Mouse (Mus musculus) heart, adult 18-20 months (tissue): Measurements from ENCODE around the gene Pygm. TPM values are rescaled to one million over a fixed set of nuclear protein-coding genes. Genes with fewer than 3 reads are reported as not detected.

Source experiments
- DNase-seq, 2 experiments: peaks; one replicate each; pipeline ENCODE4 v3.0.0; 2021 to 2022; ENCODE audit warnings: mixed read lengths in 1 of 2
- long read RNA-seq, 2 experiments: library from polyadenylated mRNA; stranded (forward); transcript quantifications; one replicate each; pipeline ENCODE4 v2.0.0; 2021
- total RNA-seq, 2 experiments: library from RNA; stranded (reverse); gene quantifications; 2 replicates each; pipeline ENCODE4 v1.2.3; 2021

Pygm gene
- 1,000 to 10,000 TPM; 1,224 to 1,269 TPM for total RNA-seq
- long read RNA-seq, experiment 1, transcript Pygm-201 (20 exons, 2,874 nt), result major isoform, 201 of 355 reads
- long read RNA-seq, experiment 1, partial matches to known transcripts, result 141 of 355 reads
- long read RNA-seq, experiment 1, other reads (novel, unspliced or antisense), result 10 of 355 reads
- long read RNA-seq, experiment 2, transcript Pygm-201 (20 exons, 2,874 nt), result major isoform, 90 of 172 reads
- long read RNA-seq, experiment 2, partial matches to known transcripts, result 79 of 172 reads
- long read RNA-seq, experiment 2, other reads (novel, unspliced or antisense), result 2 of 172 reads

- DNase-seq, result peak; percentile 93 to 95
These were observed at the start of gene Pygm for GRCm38 (mm10) chr19:6384128-6384527. TSS of gene Pygm (plus strand) at chr19:6384399.

DNA sequence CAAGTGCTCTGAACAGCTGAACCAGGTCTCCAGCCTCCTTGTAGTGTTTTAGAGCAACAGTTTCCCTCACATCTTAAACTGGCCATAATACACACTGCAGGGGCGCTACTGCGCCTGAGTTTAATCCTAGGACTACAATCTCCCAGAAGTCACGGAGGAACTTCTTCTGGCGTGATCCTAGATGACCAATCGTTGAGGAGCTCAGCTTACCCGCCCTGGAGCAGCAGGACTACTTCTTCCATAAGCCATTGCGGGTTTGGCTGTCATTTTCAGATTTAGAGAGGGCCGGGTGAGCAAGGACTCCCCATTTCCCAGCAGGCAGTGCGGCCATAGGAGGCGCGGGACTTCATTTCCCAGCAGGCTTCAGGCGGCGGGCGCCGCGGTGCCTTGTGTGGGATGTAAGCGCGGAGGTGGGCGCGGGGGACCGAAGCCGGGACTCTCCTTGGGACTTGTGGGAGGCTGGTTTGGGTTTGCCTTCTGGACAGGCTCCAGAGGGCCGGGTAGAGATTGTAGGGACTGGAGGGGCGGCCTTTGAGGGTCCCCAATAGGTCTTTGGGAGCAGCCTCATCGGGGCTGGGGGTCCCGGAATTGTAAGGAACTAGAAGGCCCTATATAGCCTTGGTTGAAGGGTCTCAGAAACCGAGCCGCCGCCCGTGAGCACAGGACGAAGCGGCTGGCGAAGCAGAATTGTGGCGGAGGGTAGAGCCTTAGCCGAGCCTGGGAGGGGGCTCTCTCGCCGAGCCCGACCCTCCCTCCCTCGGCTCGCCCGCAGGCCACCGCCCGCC, 49.3 kb upstream of the Pygm start, which contains the start of gene Men1:
TSS of gene Men1 (plus strand) at position 307 of the 785 bp plus-strand sequence.
- peak; percentile 95 to 98 for DNase-seq

GRCm38 (mm10) chr19:6335458-6335827, 48.8 kb upstream of the Pygm start:
- peak in 1 of 2 experiments; percentile 28 for DNase-seq

DNA sequence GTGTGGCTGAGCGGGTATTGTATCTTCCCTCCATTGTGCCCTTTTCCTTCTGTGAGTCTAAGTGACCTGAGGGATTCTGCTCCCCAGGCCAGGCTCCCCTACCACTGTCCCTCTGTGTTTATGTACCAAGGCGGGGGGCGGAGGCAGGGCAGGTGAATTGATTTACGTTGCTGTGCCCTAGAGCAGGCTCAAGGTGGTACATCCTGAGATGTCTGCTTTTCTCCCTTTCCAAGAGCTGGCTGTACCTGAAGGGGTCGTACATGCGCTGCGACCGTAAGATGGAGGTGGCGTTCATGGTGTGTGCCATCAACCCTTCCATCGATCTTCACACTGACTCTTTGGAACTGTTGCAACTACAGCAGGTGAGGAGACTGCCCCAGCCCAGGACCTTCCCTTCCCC, 47.3 kb upstream of the Pygm start:
- DNase-seq, result no peak

DNA sequence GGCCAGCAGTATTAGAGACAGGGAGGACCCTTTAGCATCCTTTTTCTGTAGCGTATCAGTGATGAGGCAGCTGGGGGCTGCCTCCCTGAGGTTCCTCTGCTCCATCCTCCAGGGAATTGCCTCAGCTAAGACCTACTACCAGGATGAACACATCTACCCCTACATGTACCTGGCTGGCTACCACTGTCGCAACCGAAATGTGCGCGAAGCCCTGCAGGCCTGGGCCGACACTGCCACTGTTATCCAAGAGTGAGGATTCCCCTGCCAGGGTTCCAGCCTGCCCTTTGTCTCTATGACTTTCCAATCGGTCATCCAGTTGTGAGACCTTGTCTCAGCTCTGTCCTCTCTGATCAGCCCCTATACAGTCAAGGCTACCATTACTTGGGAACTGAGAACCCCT, 46.0 kb upstream of the Pygm start:
- no peak for DNase-seq

DNA sequence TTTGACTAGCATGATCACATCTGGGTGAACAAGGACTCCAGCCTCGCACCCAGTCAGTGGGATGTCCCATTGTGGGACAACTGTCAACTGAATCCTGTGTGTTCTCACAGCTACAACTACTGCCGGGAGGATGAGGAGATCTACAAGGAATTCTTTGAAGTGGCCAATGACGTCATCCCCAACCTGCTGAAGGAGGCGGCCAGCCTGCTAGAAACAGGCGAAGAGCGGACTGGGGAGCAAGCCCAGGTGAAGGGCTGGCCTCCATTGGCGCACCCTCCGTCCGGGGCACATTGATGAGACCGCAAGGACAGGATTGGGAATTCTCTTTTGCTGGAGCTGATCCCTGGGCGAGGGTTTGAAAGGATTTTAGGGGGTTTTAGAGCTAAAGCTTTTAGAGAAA, 45.5 kb upstream of the Pygm start:
- no peak for DNase-seq

- no peak for DNase-seq
These were observed 45.0 kb upstream of the Pygm start for GRCm38 (mm10) chr19:6339191-6339590.

- peak; percentile 73 to 82 for DNase-seq
These were observed 44.2 kb upstream of the Pygm start for GRCm38 (mm10) chr19:6339890-6340504.

DNA sequence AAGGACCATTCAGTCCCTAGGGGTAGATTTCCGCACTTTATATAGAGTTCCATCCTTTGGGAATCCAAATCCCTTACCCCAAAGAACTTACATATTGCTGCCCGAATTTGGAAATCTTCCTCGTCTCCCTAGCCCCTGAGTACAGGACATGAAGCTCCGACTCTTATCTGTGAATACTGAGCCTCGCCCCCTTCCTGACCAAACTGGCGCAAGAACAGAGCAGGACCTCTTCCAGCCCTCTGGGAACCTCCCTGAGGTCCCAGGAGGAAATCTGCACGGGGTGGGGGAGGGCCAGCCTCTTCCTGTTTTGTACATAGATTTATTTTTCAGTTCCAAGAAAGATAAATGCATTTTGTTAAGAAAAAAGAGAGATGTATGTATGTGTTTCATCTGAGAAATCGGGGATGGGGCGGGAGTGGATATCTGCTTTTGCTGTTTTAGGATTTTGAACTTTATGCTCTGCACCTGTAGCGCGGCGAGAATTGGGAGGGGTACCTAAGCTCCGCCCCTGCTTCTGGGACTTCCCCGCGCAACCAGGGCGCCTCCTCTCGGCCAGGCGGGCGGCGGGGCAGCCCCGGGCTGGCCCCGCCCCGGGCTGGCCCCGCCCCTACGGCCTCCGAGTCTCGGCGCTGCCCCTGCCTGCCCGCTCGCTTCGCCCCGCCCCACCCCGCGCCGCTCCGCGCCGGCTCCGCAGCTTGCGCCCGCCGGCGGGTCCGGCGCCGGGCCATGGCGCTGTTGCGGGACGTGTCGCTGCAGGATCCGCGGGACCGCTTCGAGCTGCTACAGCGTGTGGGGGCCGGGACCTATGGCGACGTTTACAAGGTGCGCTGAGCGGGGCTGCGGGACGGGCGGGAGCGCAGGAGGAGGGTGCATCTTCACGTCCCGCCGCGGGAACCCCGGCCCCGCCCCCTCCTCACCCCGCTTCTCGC, 43.4 kb upstream of the Pygm start, which contains the start of gene Map4k2:
TSS of gene Map4k2 (plus strand) at position 612 of the 929 bp plus-strand sequence.
- peak; percentile 89 to 92 for DNase-seq

DNA sequence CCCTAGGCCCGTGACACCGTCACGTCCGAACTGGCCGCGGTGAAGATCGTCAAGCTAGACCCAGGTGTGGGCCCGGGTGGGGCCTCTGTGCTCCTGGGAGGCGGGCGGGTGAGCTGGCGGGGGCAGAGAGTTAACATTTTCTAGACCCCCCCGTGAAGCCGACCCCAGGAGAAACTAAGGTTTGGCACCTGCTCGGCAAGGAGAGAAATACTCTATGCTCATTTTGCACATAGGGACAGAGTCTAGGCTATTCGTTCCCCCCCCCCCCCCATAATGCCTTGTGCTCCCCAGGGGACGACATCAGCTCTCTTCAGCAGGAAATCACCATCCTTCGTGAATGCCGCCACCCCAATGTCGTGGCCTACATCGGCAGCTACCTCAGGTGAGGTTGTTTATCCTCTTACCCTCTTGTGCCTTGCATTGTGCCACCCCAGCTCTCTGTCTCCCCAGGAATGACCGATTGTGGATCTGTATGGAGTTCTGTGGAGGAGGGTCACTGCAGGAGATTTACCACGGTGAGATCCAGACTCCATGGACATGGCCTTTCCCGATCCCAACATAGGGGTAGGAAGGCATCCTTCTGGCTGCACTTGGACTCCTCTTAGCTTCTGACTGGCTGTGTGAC, 42.6 kb upstream of the Pygm start:
- DNase-seq, result no peak

DNA sequence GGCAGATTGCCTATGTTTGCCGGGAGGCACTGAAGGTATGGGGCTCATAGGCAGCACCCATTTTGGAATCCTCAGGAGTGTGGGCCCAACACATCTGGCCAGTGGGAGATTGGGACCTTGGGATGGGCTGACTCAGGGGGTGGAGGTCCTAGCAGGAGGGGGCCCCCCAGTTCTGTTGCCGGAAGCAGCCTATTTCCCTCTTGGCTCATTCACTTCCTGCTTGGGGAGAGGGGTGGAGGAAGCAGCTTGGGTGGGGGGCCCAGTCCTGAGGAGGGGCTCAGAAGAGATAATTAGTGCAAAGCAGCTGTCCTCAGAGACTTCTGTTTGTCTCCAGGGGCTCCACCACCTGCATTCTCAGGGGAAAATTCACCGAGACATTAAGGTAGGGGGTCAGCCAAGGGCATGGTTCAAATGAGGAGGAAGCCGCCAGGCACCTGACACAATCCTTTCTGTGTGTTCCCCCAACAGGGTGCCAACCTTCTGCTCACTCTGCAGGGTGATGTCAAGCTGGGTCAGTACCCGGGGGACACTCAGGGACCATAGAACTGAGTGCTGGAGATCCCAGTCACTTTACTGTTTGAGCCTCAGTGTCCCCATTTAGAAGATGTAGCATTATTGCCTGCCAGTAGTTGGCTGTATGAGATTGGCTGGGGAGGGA, 41.8 kb upstream of the Pygm start:
- peak in 1 of 2 experiments; percentile 65 for DNase-seq

DNA sequence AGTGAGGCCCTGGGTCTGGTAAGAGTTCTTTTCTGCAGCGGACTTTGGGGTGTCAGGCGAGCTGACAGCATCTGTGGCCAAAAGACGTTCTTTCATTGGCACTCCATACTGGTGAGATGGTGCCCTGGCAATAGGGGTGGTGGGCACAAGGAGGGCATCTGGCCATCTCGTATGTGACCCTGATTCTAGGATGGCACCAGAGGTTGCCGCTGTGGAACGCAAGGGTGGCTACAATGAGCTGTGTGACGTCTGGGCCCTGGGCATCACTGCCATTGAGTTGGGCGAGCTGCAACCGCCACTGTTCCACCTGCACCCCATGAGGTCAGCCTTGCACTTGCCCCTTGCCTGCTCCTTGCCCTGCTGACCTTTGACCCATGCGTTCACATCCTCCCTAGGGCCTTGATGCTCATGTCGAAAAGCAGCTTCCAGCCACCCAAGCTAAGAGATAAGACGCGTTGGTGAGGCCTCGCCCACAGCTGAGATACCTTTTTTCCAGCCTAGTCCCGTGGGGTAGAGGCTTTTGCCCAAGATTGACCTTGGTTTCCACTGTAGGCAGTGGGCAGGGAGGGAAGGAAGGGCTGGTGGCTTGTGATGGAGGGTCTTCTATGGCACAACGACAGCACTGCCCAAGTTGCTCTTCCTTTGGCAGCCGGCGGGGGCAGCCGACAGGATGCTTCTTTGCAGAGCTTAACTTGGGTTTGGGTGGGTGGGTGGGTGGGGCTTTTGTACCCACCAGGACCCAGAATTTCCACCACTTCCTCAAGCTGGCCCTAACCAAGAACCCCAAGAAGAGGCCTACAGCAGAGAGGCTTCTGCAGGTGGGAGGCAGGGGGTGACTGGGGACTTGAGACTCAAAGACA, 40.9 kb upstream of the Pygm start:
- no peak for DNase-seq

DNA sequence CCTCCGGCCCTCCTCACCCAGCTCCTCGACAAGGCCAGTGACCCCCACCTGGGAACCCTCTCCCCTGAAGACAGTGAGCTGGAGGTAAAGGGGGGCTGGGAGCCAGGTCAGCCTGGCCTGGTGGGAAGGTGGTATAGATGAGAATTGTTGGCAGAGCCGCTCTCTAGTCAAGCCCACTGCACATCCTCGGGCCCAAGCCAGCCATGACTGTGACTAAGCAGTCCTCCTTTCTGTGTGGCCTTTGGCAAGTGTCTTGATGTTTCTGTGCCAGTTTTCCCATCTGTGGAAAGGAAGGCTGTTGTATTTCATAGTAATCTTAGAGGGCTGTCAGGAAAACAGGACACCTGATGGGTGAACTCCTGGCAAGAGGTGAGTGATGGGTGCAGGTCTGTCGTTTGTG, 40.2 kb upstream of the Pygm start:
- DNase-seq, result no peak

GRCm38 (mm10) chr19:6346023-6346422, 38.2 kb upstream of the Pygm start:
- no peak for DNase-seq

DNA sequence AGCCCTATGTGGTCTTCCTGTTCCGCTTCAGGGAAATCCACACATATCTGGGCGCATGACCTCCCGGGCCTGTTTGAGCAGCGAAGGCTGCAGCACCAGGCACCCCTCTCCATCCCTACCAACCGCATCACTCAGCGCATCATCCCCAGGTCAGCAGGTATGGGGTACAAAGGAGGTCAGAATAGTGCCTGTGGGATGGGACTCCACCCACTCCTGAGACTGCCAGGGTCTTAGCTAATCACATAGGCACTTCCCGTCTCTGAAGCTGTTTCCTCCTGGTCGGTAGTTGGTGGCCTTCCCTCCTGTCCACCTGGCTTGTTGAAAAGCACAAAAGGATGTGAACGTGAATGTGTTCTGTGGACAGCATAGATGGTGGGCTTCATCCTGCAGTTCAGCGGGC, 37.5 kb upstream of the Pygm start:
- no peak for DNase-seq

- DNase-seq, result no peak
These were observed 36.6 kb upstream of the Pygm start for GRCm38 (mm10) chr19:6347615-6348014.

DNA sequence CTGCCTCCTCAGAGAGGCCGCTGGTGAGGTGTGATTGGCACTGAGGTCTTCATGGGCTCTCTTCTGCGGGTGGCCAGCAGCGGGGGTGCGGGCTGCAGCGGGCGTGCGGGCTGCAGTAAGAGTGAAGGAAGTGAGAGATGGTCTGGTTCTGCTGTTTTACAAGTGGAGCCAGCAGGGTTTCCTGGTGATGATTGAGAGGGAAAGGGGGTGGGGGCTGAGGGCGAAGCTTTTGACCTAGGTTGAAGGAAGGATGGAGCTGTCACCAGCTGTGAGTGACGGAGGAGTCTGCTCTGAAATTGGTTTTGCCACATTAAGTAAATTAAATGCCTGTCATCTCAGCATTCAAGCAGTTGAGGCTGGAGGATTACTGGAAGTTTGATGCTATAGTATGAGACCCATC, 35.5 kb upstream of the Pygm start:
- DNase-seq, result no peak

GRCm38 (mm10) chr19:6349215-6349983, 34.8 kb upstream of the Pygm start:
- DNase-seq, result peak; percentile 53 to 70
